Mouse (Mus musculus): ENCODE measurements around the gene Vti1a.
A peak's percentile ranks its signal among the peaks of the same experiment; 100 is the strongest.

Vti1a gene

GRCm38 (mm10) chr19:55316109-55316714, at the start of gene Vti1a:
Gene Vti1a, plus strand, starts transcription at chr19:55316295.
- peak; percentile 85 for DNase-seq (ENCODE audit: low spot score)

GRCm38 (mm10) chr19:55266786-55267185, 49.3 kb upstream of the Vti1a start:
- no peak for DNase-seq (ENCODE audit: low spot score)

- no peak for DNase-seq (ENCODE audit: low spot score)
Measured at GRCm38 (mm10) chr19:55268150-55268549, 47.9 kb upstream of the Vti1a start.

- no peak for DNase-seq (ENCODE audit: low spot score)
Measured at GRCm38 (mm10) chr19:55269051-55269450, 47.0 kb upstream of the Vti1a start.

- no peak for DNase-seq (ENCODE audit: low spot score)
Measured at GRCm38 (mm10) chr19:55271448-55271847, 44.6 kb upstream of the Vti1a start.

GRCm38 (mm10) chr19:55273340-55273739, 42.8 kb upstream of the Vti1a start:
- no peak for DNase-seq (ENCODE audit: low spot score)

- DNase-seq (ENCODE audit: low spot score), result no peak
Measured at GRCm38 (mm10) chr19:55276100-55276499, 40.0 kb upstream of the Vti1a start.

GRCm38 (mm10) chr19:55276770-55277169, 39.3 kb upstream of the Vti1a start:
- DNase-seq (ENCODE audit: low spot score), result no peak

- DNase-seq (ENCODE audit: low spot score), result no peak
Measured at GRCm38 (mm10) chr19:55284093-55284492, 32.0 kb upstream of the Vti1a start.

GRCm38 (mm10) chr19:55286034-55286433, 30.1 kb upstream of the Vti1a start:
- no peak for DNase-seq (ENCODE audit: low spot score)

GRCm38 (mm10) chr19:55288974-55289373, 27.1 kb upstream of the Vti1a start:
- no peak for DNase-seq (ENCODE audit: low spot score)

GRCm38 (mm10) chr19:55290621-55291270, 25.3 kb upstream of the Vti1a start:
- DNase-seq (ENCODE audit: low spot score), result no peak

- DNase-seq (ENCODE audit: low spot score), result no peak
Measured at GRCm38 (mm10) chr19:55292210-55292850, 23.8 kb upstream of the Vti1a start.

GRCm38 (mm10) chr19:55293175-55293574, 22.9 kb upstream of the Vti1a start:
- DNase-seq (ENCODE audit: low spot score), result no peak

- no peak for DNase-seq (ENCODE audit: low spot score)
Measured at GRCm38 (mm10) chr19:55295075-55295474, 21.0 kb upstream of the Vti1a start.

GRCm38 (mm10) chr19:55295556-55295955, 20.5 kb upstream of the Vti1a start:
- no peak for DNase-seq (ENCODE audit: low spot score)

- no peak for DNase-seq (ENCODE audit: low spot score)
Measured at GRCm38 (mm10) chr19:55296301-55296700, 19.8 kb upstream of the Vti1a start.

GRCm38 (mm10) chr19:55297489-55297888, 18.6 kb upstream of the Vti1a start:
- no peak for DNase-seq (ENCODE audit: low spot score)

GRCm38 (mm10) chr19:55297961-55298360, 18.1 kb upstream of the Vti1a start:
- no peak for DNase-seq (ENCODE audit: low spot score)

- no peak for DNase-seq (ENCODE audit: low spot score)
Measured at GRCm38 (mm10) chr19:55299378-55299777, 16.7 kb upstream of the Vti1a start.

GRCm38 (mm10) chr19:55300525-55300924, 15.6 kb upstream of the Vti1a start:
- DNase-seq (ENCODE audit: low spot score), result no peak

GRCm38 (mm10) chr19:55305024-55305423, 11.1 kb upstream of the Vti1a start:
- no peak for DNase-seq (ENCODE audit: low spot score)

GRCm38 (mm10) chr19:55311874-55312273, 4.2 kb upstream of the Vti1a start:
- no peak for DNase-seq (ENCODE audit: low spot score)
